Mouse (Mus musculus): Measurements from ENCODE around the gene Cryba1. TPM values are rescaled to one million over a fixed set of nuclear protein-coding genes. Genes with fewer than 3 reads are reported as not detected.
"Not testable (repeated sequence)": the region's sequence is repeated elsewhere in the genome, so short reads cannot be mapped to it uniquely, and the experiment has no call there.

Cryba1 gene
- polyA plus RNA-seq, 1 experiment from 2014 or later: not detected

GRCm38 (mm10) chr11:77748996-77749395 is 23.9 kb upstream of the Cryba1 start:
- Histone ChIP-seq H3K36me3 (ENCODE audit: insufficient read depth, low read length) (no peaks in the 10 kb centered on the region), H3K9ac (ENCODE audit: low read depth, low read length) (no peak overlapping the region), H3K27me3 (ENCODE audit: insufficient read depth, low read length) (no peaks in the 10 kb centered on the region), H3K27ac (no peak overlapping the region), H3K9me3 (replicated peaks; ENCODE audit: low read length) (no peaks in the 10 kb centered on the region), H3K4me2 (ENCODE audit: low read length) (no peak overlapping the region), H3K4me3 (replicated peaks; ENCODE audit: low read depth, low read length) (no peak overlapping the region), H3K4me1 (replicated peaks; ENCODE audit: insufficient read depth, low read length) (no peaks in the 10 kb centered on the region)
- ATAC-seq (replicated peaks; ENCODE audit: low FRiP score, low read depth) (no peak), DNase-seq (ENCODE audit: low spot score) (no peak)
- 87% methylated on average over 5 of the region's 5 CpGs for WGBS
- no peak for TF ChIP-seq CTCF (IDR thresholded peaks at IDR 0.05; ENCODE audit: low read depth)

DNA sequence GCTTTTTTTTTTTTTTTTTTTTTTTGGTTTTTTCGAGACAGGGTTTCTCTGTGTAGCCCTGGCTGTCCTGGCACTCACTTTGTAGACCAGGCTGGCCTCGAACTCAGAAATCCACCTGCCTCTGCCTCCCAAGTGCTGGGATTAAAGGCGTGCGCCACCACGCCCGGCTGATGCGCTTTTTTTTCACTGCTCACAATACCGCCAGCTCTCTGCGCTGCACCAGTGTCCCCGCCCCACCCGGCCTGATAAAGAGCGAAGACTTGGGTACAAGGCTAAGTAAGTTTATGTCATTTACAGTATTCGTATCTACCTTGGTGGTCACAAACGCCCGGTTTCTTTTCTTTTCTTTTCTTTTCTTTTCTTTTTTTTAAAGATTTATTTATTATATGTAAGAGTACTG is 22.0 kb upstream of the Cryba1 start:
- not testable (repeated sequence) for H3K9ac ChIP-seq (ENCODE audit: low read depth, low read length); H3K9me3 ChIP-seq (replicated peaks; ENCODE audit: low read length); H3K27me3 ChIP-seq (ENCODE audit: insufficient read depth, low read length); H3K4me1 ChIP-seq (replicated peaks; ENCODE audit: insufficient read depth, low read length); H3K27ac ChIP-seq; H3K4me2 ChIP-seq (ENCODE audit: low read length); ATAC-seq (replicated peaks; ENCODE audit: low FRiP score, low read depth); DNase-seq (ENCODE audit: low spot score); H3K36me3 ChIP-seq (ENCODE audit: insufficient read depth, low read length); H3K4me3 ChIP-seq (replicated peaks; ENCODE audit: low read depth, low read length)
- WGBS: 96% methylated on average over 13 of the region's 15 CpGs

DNA sequence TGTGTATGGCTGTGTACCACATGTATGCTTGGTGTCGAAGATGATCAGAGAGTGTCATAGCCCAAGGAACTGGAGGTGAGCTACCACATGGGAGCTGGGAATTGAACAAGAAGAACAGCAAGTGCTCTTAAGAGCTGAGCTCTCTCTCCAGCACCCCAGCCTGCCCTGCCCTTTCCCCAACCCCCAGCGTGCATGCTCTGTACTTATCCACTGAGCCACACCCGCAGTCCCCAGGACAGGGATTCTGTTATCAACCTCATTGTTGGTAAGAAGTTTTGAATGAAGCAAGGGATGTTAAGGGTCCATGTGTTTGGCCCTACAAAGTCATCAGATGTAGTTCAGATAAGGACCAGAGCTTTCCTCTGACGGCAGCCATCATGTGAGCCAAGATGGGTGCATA is 21.6 kb upstream of the Cryba1 start:
- no peak for ATAC-seq (replicated peaks; ENCODE audit: low FRiP score, low read depth)

GRCm38 (mm10) chr11:77743966-77744365 is 18.9 kb upstream of the Cryba1 start:
- no peaks in the 10 kb centered on the region for H3K27me3 ChIP-seq (ENCODE audit: insufficient read depth, low read length)
- no peak overlapping the region for H3K4me2 ChIP-seq (ENCODE audit: low read length)
- H3K4me3 ChIP-seq (replicated peaks; ENCODE audit: low read depth, low read length): no peak overlapping the region
- no peak overlapping the region for H3K9ac ChIP-seq (ENCODE audit: low read depth, low read length)
- H3K4me1 ChIP-seq (replicated peaks; ENCODE audit: insufficient read depth, low read length): no peaks in the 10 kb centered on the region
- no peaks in the 10 kb centered on the region for H3K9me3 ChIP-seq (replicated peaks; ENCODE audit: low read length)
- ATAC-seq (replicated peaks; ENCODE audit: low FRiP score, low read depth): no peak
- TF ChIP-seq CTCF (IDR thresholded peaks at IDR 0.05; ENCODE audit: low read depth): peak; percentile 58; the same call in 1 of the 2 replicates
- no peak overlapping the region for H3K27ac ChIP-seq
- peak; percentile 10 for DNase-seq (ENCODE audit: low spot score)
- 31% methylated on average over 6 of the region's 6 CpGs for WGBS
- no peaks in the 10 kb centered on the region for H3K36me3 ChIP-seq (ENCODE audit: insufficient read depth, low read length)

More for the DNA sequence above, 21.6 kb upstream of the Cryba1 start:
- H3K4me1 ChIP-seq (replicated peaks; ENCODE audit: insufficient read depth, low read length): no peaks in the 10 kb centered on the region
- H3K27me3 ChIP-seq (ENCODE audit: insufficient read depth, low read length): no peaks in the 10 kb centered on the region
- no peak for TF ChIP-seq CTCF (IDR thresholded peaks at IDR 0.05; ENCODE audit: low read depth)
- H3K4me2 ChIP-seq (ENCODE audit: low read length): no peak overlapping the region
- no peaks in the 10 kb centered on the region for H3K36me3 ChIP-seq (ENCODE audit: insufficient read depth, low read length)
- no peak overlapping the region for H3K9ac ChIP-seq (ENCODE audit: low read depth, low read length)
- WGBS: 92% methylated on average over 4 of the region's 4 CpGs
- H3K4me3 ChIP-seq (replicated peaks; ENCODE audit: low read depth, low read length): no peak overlapping the region
- H3K27ac ChIP-seq: no peak overlapping the region
- no peaks in the 10 kb centered on the region for H3K9me3 ChIP-seq (replicated peaks; ENCODE audit: low read length)
- no peak for DNase-seq (ENCODE audit: low spot score)

GRCm38 (mm10) chr11:77738555-77738954 is 13.5 kb upstream of the Cryba1 start:
- no peak for DNase-seq (ENCODE audit: low spot score)
- Histone ChIP-seq H3K9ac (ENCODE audit: low read depth, low read length) (no peak overlapping the region), H3K27ac (no peak overlapping the region), H3K9me3 (replicated peaks; ENCODE audit: low read length) (no peaks in the 10 kb centered on the region), H3K4me1 (replicated peaks; ENCODE audit: insufficient read depth, low read length) (no peaks in the 10 kb centered on the region), H3K4me2 (ENCODE audit: low read length) (no peak overlapping the region), H3K27me3 (ENCODE audit: insufficient read depth, low read length) (no peaks in the 10 kb centered on the region), H3K4me3 (replicated peaks; ENCODE audit: low read depth, low read length) (no peak overlapping the region), H3K36me3 (ENCODE audit: insufficient read depth, low read length) (no peaks in the 10 kb centered on the region)
- no peak for ATAC-seq (replicated peaks; ENCODE audit: low FRiP score, low read depth)
- TF ChIP-seq CTCF (IDR thresholded peaks at IDR 0.05; ENCODE audit: low read depth): no peak
- 46% methylated on average over 7 of the region's 7 CpGs for WGBS

- under 1% methylated on average over 6 of the region's 6 CpGs for WGBS
- Histone ChIP-seq H3K4me1 (replicated peaks; ENCODE audit: insufficient read depth, low read length) (no peaks in the 10 kb centered on the region), H3K4me2 (ENCODE audit: low read length) (no peak overlapping the region), H3K4me3 (replicated peaks; ENCODE audit: low read depth, low read length) (no peak overlapping the region), H3K9ac (ENCODE audit: low read depth, low read length) (no peak overlapping the region), H3K27ac (no peak overlapping the region), H3K36me3 (ENCODE audit: insufficient read depth, low read length) (no peaks in the 10 kb centered on the region), H3K27me3 (ENCODE audit: insufficient read depth, low read length) (no peaks in the 10 kb centered on the region), H3K9me3 (replicated peaks; ENCODE audit: low read length) (no peaks in the 10 kb centered on the region)
- DNase-seq (ENCODE audit: low spot score): peak; percentile 92
- TF ChIP-seq CTCF (IDR thresholded peaks at IDR 0.05; ENCODE audit: low read depth): peak; percentile 95
- no peak for ATAC-seq (replicated peaks; ENCODE audit: low FRiP score, low read depth)
Observed at GRCm38 (mm10) chr11:77737289-77737688, 12.2 kb upstream of the Cryba1 start.

- Histone ChIP-seq H3K9me3 (replicated peaks; ENCODE audit: low read length) (no peaks in the 10 kb centered on the region), H3K27ac (no peak overlapping the region), H3K27me3 (ENCODE audit: insufficient read depth, low read length) (no peaks in the 10 kb centered on the region), H3K4me1 (replicated peaks; ENCODE audit: insufficient read depth, low read length) (no peaks in the 10 kb centered on the region), H3K9ac (ENCODE audit: low read depth, low read length) (no peak overlapping the region), H3K4me3 (replicated peaks; ENCODE audit: low read depth, low read length) (no peak overlapping the region), H3K36me3 (ENCODE audit: insufficient read depth, low read length) (no peaks in the 10 kb centered on the region), H3K4me2 (ENCODE audit: low read length) (no peak overlapping the region)
- WGBS: 50% methylated on average over 2 of the region's 2 CpGs
- TF ChIP-seq CTCF (IDR thresholded peaks at IDR 0.05; ENCODE audit: low read depth): no peak
- ATAC-seq (replicated peaks; ENCODE audit: low FRiP score, low read depth) (no peak), DNase-seq (ENCODE audit: low spot score) (no peak)
Observed at GRCm38 (mm10) chr11:77728587-77728986, 3.5 kb upstream of the Cryba1 start.
